24 mouse cellular contexts compared by ENCODE assay signal in the genomic region with DNA sequence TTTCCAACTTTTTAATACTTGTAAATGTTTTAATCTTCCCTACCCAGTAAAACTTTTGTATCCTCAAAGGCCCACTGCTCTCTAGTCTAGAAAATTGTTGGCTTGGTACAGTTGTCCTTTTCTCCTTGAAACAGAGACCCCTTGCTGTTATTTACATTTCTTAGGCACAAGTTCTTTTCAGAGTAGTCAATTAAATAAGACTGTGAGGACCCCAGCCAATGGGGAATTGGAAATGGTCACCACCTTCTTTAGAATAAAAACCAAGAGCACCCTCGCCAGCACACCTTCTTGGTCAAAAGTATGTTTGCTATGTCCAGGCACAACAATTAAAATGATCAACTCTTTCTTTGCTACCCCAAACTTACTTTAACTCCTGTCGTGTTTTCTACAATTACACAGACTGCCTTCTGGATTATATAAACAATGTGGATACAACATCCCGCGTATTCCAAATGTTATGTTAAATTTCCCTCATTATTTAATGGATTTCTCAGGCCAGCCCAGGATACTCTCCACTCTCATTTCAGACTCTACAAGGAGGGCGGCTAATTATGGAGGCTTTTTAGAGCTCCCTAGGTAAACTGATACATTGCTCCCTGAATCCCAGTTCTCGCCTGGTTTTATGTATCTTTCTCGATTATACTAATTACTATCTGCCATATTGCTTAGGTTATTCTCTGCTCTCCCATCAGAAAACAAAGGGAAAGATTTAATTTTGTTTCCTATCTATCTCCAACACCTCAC. TPM values are rescaled to one million over a fixed set of nuclear protein-coding genes. Genes with fewer than 3 reads are reported as not detected.
DNase-seq lines count a peak whose midpoint lies in the region; ATAC-seq lines count a peak whose summit lies in the region.
"Had no signal": no experiment of that assay in that cellular context is flagged by ENCODE, and none has a peak within 500 bp of the region (broad histone marks: within the 10 kb centered on the region; RNA-seq: fewer than 3 reads in every experiment).

No protein-coding gene starts in this region.

- H3K27ac ChIP-seq in heart, embryonic 11.5 days (ENCODE audit: low read depth, low read length), result no peak overlapping the region
- no peak overlapping the region for H3K27ac ChIP-seq in midbrain, embryonic 13.5 days
- H3K27ac ChIP-seq: embryonic facial prominence, embryonic 12.5 days; embryonic facial prominence, embryonic 15.5 days; gastrocnemius, adult 2 months; heart, adult 2 months; heart, embryonic 10.5 days; hindbrain, embryonic 12.5 days; hindbrain, embryonic 15.5 days had no signal

- WGBS in heart, embryonic 11.5 days (ENCODE audit: insufficient replicate concordance), result 76% methylated on average over 7 of the region's 7 CpGs
- WGBS in midbrain, embryonic 13.5 days, result 88% methylated on average over 7 of the region's 7 CpGs

- H3K4me1 ChIP-seq in heart, embryonic 11.5 days (ENCODE audit: control insufficient read depth, insufficient read depth, low read length), result no peaks in the 10 kb centered on the region
- H3K4me1 ChIP-seq in midbrain, embryonic 13.5 days (replicated peaks), result no peaks in the 10 kb centered on the region
- H3K4me1 ChIP-seq: embryonic facial prominence, embryonic 12.5 days; embryonic facial prominence, embryonic 15.5 days; heart, embryonic 10.5 days; hindbrain, embryonic 15.5 days had no signal

- peak; percentile 22 for DNase-seq in heart, adult 11 months
- DNase-seq in ES-CJ7 (ENCODE audit: low read depth, low spot score), result peak; percentile 87
- peak; percentile 73 for DNase-seq in ZHBTc4 (ENCODE audit: low read depth, low spot score)
- no peak for DNase-seq in gastrocnemius, postnatal 25 days
- no peak for DNase-seq in c-Kit-positive CD71-positive TER-119-positive erythroid progenitor cells, embryonic 14.5 days (ENCODE audit: low spot score)
- DNase-seq: adrenal gland, postnatal 10 days; adrenal gland, postnatal 36 days; cerebellum, adult 11 months; cerebellum, adult 2 months; cerebellum, adult 9-11 months; cerebellum, postnatal 25 days; forebrain, postnatal 0 days; gastrocnemius, adult 2 months; gastrocnemius, postnatal 14 days; heart, adult 2 months had no signal

- H3K9ac ChIP-seq in heart, embryonic 11.5 days (ENCODE audit: low read depth, low read length), result no peak overlapping the region
- no peak overlapping the region for H3K9ac ChIP-seq in midbrain, embryonic 13.5 days (replicated peaks)
- H3K9ac ChIP-seq: embryonic facial prominence, embryonic 12.5 days; embryonic facial prominence, embryonic 15.5 days; forebrain, postnatal 0 days; hindbrain, embryonic 12.5 days; hindbrain, embryonic 15.5 days had no signal

- no peaks in the 10 kb centered on the region for H3K36me3 ChIP-seq in heart, embryonic 11.5 days (ENCODE audit: control insufficient read depth, insufficient read depth, low read length)
- H3K36me3 ChIP-seq in midbrain, embryonic 13.5 days, result no peaks in the 10 kb centered on the region
- H3K36me3 ChIP-seq: embryonic facial prominence, embryonic 12.5 days; embryonic facial prominence, embryonic 15.5 days; heart, embryonic 10.5 days; hindbrain, embryonic 12.5 days; hindbrain, embryonic 15.5 days had no signal

- no peaks in the 10 kb centered on the region for H3K27me3 ChIP-seq in heart, embryonic 11.5 days (ENCODE audit: control insufficient read depth, insufficient read depth, low read length)
- no peaks in the 10 kb centered on the region for H3K27me3 ChIP-seq in midbrain, embryonic 13.5 days
- H3K27me3 ChIP-seq: CH12.LX; embryonic facial prominence, embryonic 12.5 days; embryonic facial prominence, embryonic 15.5 days; hindbrain, embryonic 12.5 days; hindbrain, embryonic 15.5 days had no signal

- H3K4me2 ChIP-seq in heart, embryonic 11.5 days, result no peak overlapping the region
- H3K4me2 ChIP-seq in midbrain, embryonic 13.5 days (replicated peaks), result no peak overlapping the region
- H3K4me2 ChIP-seq: embryonic facial prominence, embryonic 12.5 days; embryonic facial prominence, embryonic 15.5 days; hindbrain, embryonic 12.5 days; hindbrain, embryonic 15.5 days had no signal

- no peak overlapping the region for H3K4me3 ChIP-seq in heart, embryonic 11.5 days (ENCODE audit: low read depth, low read length)
- no peak overlapping the region for H3K4me3 ChIP-seq in midbrain, embryonic 13.5 days (replicated peaks)
- H3K4me3 ChIP-seq: embryonic facial prominence, embryonic 12.5 days; embryonic facial prominence, embryonic 15.5 days; gastrocnemius, adult 2 months; heart, adult 2 months; heart, embryonic 10.5 days; hindbrain, embryonic 12.5 days; hindbrain, embryonic 15.5 days had no signal

- ATAC-seq in heart, embryonic 11.5 days (replicated peaks; ENCODE audit: insufficient number of reproducible peaks, low FRiP score, low TSS enrichment), result no peak
- ATAC-seq in midbrain, embryonic 13.5 days, result no peak
- ATAC-seq: forebrain, embryonic 14.5 days; forebrain, postnatal 0 days had no signal

- no peaks in the 10 kb centered on the region for H3K9me3 ChIP-seq in heart, embryonic 11.5 days (replicated peaks; ENCODE audit: control insufficient read depth, low read length)
- no peaks in the 10 kb centered on the region for H3K9me3 ChIP-seq in midbrain, embryonic 13.5 days
- H3K9me3 ChIP-seq: embryonic facial prominence, embryonic 12.5 days; embryonic facial prominence, embryonic 15.5 days; heart, embryonic 10.5 days; hindbrain, embryonic 12.5 days; hindbrain, embryonic 15.5 days had no signal

RNA-seq across cellular contexts. Expression of gene Serbp1, which starts 1.3 kb away (rescaled TPM):
- 447 and 449 TPM in 2 replicates for polyA plus RNA-seq in heart, embryonic 11.5 days (2014; fragmentation: Nextera tagmentation; extraction: Ambion mirVana)
- total RNA-seq in gastrocnemius, postnatal 25 days (2021), result 100 to 1,000 TPM; 265 to 268 TPM
- 316 and 320 TPM in 2 replicates for polyA plus RNA-seq in midbrain, embryonic 13.5 days (2015; fragmentation: Nextera tagmentation; extraction: Ambion mirVana)

Comparison
In these comparisons a context has a peak if more than half of its experiments do, and no peak if none do; other contexts are left out.
1. DNase-seq: peak in heart, adult 11 months (single experiment), ES-CJ7 (single experiment) and ZHBTc4 (single experiment); none in gastrocnemius, postnatal 25 days (single experiment) and c-Kit-positive CD71-positive TER-119-positive erythroid progenitor cells, embryonic 14.5 days (single experiment).